Mouse (Mus musculus) embryonic fibroblast, embryonic 13.5 days (primary cell): ENCODE results near the gene Cadm2. TPM values are rescaled to one million over a fixed set of nuclear protein-coding genes. Genes with fewer than 3 reads are reported as not detected.

Experiments
- H3K27ac ChIP-seq: 2 replicates; pipeline ENCODE4 v1.5.1; 2012; ENCODE audit warnings: low read length, control low read depth, inconsistent platforms; ENCODE audit not compliant: insufficient read depth
- H3K4me1 ChIP-seq: 2 replicates; pipeline ENCODE4 v1.6.1; 2011; ENCODE audit warnings: low read length; ENCODE audit not compliant: control insufficient read depth, insufficient read depth
- H3K4me3 ChIP-seq: 2 replicates; pipeline ENCODE4 v1.5.1; 2011; ENCODE audit warnings: mild to moderate bottlenecking, control low read depth, low read length; ENCODE audit not compliant: insufficient read depth
- CTCF ChIP-seq: IDR thresholded peaks from 2 replicates; pipeline ENCODE4 v1.5.1; 2011; ENCODE audit warnings: mild to moderate bottlenecking, control low read depth, low read length, moderate library complexity, borderline replicate concordance; ENCODE audit not compliant: insufficient read depth
- POLR2A ChIP-seq: IDR thresholded peaks from 2 replicates; pipeline ENCODE4 v1.6.1; 2011; ENCODE audit warnings: low read depth, mild to moderate bottlenecking, control low read depth, low read length, moderate library complexity
- polyA plus RNA-seq: library from polyadenylated mRNA; stranded (reverse); fragments of >200 nt; gene quantifications from 2 replicates; pipeline ENCODE4 v1.2.4, GENCODE M21; 2011; ENCODE audit warnings: low read depth; ENCODE audit not compliant: missing spikeins, insufficient read length

Cadm2 gene
- polyA plus RNA-seq, 1 experiment, result 3.6 TPM

DNA sequence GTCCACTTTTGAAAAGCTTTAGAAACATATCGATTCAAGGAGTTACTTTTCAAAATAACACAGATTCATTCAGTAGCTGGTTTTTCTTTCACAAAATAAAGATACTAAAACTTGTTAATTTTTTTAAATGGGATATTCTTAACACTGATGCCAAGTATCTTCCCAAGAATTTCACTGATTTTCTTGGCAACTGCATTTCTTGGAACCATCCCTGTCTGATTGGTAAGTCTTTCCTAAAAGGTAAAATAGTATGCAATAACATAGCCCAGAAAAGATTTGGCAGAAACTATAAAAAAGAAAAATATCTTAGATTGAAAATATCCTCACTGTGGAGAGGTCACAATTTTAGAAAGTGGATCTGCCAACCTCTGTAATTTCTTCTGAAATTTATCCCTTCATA lies 95.8 kb downstream of the Cadm2 start:
- no peaks in the 10 kb centered on the region for H3K4me1 ChIP-seq
- H3K27ac ChIP-seq, result no peak overlapping the region
- H3K4me3 ChIP-seq, result no peak overlapping the region
- TF ChIP-seq POLR2A, result no peak
- no peak for TF ChIP-seq CTCF

DNA sequence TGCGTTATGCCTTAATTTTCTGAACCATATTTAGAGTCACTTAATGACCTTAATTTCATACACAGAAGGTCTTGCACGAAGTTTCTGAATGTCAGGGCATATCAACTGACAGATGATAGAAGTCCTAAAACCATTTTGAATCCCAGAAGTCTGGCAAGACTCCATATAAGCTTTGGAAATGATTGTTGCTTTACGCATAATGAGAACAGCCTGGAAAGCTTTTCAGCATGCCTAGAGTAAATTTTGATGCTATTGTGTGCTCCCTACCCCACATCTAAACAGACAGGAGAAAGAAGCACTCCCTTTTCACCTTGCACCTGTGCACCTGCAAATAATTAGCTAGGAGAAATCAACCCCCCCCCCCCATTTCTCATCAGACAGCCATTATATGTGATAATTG lies 102.4 kb downstream of the Cadm2 start:
- no peak overlapping the region for H3K27ac ChIP-seq
- TF ChIP-seq POLR2A (no peak), CTCF (no peak)

DNA sequence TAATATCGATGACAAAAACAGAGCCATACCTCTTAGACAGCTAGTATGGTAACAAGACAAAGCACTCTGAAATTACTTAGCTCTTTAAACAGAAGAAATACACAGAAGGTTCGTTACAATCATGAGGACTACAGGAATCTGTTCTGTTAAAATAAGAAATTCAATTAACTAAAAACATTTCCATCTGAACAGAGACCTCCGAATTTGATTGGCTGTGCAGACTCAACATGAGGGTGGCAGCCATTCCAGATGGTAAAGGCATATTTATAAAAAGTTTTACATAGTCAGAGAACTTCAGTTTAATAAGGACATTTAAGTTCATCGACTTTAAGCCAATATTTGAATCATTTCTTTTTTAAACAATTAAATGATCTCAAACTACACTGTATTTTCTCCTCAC lies 105.2 kb downstream of the Cadm2 start:
- Histone ChIP-seq H3K4me3 (no peak overlapping the region), H3K4me1 (no peaks in the 10 kb centered on the region), H3K27ac (no peak overlapping the region)
- TF ChIP-seq POLR2A, result no peak
- no peak for TF ChIP-seq CTCF

More for the DNA sequence above, 102.4 kb downstream of the Cadm2 start:
- H3K4me3 ChIP-seq, result no peak overlapping the region
- no peaks in the 10 kb centered on the region for H3K4me1 ChIP-seq

DNA sequence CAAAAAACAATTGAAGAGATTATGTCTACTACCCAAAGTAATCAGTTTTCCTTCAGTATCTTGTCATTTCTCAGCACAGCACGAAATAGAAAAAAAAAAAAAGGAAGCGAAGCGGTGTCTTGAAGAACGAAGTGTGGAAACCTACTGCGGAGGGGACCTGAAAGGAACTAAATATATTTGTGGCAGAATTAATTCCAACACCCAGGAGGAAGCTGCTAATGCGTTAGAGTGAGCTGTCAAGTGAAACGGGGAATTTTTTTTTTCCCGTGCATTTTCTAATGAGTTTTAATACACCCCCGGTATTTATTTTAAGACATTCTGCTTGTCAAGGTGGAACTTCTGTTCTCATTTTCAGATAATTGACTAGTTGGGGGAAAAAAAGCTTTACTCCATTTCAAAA lies 111.6 kb downstream of the Cadm2 start:
- TF ChIP-seq POLR2A (no peak), CTCF (no peak)
- no peak overlapping the region for H3K27ac ChIP-seq
- H3K4me1 ChIP-seq, result no peaks in the 10 kb centered on the region
- no peak overlapping the region for H3K4me3 ChIP-seq

DNA sequence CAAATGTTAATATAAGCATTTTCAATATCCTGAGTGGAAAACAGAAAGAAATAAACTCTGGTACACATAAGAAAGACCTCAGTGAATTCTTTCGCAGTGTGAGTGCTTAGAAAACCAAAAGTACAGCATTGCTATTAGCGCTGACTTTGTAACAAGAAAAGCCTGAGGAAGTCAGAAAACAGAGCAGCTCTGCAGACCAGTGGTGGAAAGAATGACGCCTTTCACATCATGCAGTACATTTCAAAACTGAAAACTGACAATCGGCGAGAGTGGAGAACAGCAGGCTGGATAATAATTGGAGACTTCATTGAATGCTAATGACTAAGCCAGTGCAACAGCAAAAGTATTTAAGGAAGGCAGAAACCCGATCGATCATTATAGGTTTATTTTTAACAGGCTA lies 138.2 kb downstream of the Cadm2 start:
- no peak overlapping the region for H3K4me3 ChIP-seq
- no peak overlapping the region for H3K27ac ChIP-seq
- H3K4me1 ChIP-seq, result no peaks in the 10 kb centered on the region
- TF ChIP-seq CTCF (no peak), POLR2A (no peak)

DNA sequence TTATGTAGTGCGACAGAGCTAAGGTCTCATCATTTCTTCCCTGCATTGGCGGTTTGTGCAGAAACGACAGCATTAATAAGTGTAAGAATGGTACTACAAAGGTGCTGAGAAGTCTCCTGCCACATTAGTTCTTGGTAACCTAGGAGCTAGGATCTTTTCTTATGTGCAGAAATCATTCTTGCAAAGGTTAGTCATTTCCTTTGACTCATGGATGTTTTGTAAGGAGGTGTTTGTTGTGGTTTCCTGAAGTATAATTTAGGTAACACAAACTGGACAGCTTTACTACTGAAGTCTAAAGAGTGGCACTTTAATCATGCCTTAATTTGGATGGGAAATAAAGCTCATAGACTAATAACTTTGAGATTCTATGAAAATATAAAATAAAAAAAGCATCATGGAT lies 153.7 kb downstream of the Cadm2 start:
- H3K27ac ChIP-seq, result no peak overlapping the region
- TF ChIP-seq CTCF (no peak), POLR2A (no peak)
- H3K4me1 ChIP-seq, result no peaks in the 10 kb centered on the region

DNA sequence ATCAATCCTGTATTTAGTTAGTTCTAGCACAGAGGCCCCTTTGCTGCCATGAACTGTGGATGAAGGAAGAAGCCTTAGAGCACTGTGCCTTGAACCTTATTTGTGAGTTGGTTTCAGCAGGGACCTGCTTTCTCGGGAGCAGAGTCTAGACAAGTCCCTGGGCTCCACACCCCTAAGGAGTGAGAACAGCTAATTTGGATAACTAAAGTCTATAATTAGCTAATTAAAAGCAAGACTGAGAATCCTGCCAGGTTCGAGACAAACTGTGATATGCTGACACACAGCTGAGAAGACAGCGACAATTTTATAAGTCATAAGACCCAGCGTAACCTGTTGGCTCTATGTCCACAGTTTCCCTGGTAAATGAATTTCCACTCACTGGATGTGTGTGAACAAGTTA lies 184.4 kb downstream of the Cadm2 start:
- Histone ChIP-seq H3K4me1 (no peaks in the 10 kb centered on the region), H3K27ac (no peak overlapping the region), H3K4me3 (no peak overlapping the region)
- TF ChIP-seq POLR2A (no peak), CTCF (no peak)

More for the DNA sequence above, 153.7 kb downstream of the Cadm2 start:
- no peak overlapping the region for H3K4me3 ChIP-seq

DNA sequence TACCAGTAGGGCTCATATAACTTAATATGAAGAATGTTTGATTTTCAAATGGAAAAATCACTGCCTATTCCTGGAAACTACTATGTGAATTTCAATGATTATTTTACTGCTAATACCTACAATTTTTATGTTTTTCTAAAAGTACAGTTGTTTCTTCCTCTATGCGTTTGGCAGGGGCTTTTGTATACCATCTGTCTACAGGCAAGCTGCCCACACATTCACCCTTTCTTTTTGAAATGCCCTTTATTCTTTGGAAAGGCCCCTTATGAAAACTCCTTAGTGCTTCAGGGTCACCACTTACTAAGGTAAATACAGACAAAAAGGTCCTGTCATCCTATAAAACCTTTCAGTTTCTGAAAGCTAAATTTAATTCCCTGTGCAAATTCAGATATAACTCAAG lies 195.3 kb downstream of the Cadm2 start:
- TF ChIP-seq CTCF (no peak), POLR2A (no peak)
- no peak overlapping the region for H3K4me3 ChIP-seq
- H3K4me1 ChIP-seq, result no peaks in the 10 kb centered on the region
- no peak overlapping the region for H3K27ac ChIP-seq

DNA sequence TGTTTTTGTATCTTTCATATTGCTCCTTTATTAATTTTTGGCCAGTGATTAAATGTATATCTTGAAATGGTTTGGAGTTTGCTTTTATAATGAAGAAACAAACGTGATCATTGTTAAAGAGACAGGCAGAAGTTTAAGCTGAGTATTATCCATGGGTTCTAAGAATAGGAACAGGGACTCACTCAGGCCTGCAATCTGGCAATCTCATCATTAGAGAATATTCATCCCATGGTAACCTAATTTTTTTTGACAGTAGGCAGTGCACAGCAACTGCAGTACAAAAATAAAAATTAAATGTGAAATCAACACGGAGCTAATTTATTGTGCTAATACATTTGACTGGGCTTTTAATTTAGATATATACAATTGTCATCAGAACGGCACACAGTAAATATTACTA lies 209.8 kb downstream of the Cadm2 start:
- H3K4me3 ChIP-seq, result no peak overlapping the region
- no peak overlapping the region for H3K27ac ChIP-seq
- TF ChIP-seq CTCF (no peak), POLR2A (no peak)
- no peaks in the 10 kb centered on the region for H3K4me1 ChIP-seq

DNA sequence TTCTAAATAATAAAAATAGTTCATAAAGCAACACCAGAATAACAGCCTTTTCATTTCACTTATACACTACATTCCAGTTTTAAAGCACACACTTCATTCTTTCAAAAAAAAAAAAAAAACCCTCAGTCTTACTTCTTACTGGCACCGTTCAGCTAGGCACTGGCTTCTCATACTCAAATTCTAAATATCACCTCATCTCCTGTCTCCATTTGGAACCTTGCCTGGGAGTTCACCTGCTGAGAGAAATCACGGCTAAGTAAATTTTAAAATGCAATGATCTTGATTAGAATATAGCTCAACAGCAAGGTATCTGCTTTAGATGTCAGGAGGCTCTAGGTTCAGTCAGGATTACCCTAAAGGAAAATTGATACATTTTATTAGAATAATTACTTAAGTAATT lies 210.2 kb downstream of the Cadm2 start:
- Histone ChIP-seq H3K4me3 (no peak overlapping the region), H3K27ac (no peak overlapping the region), H3K4me1 (no peaks in the 10 kb centered on the region)
- TF ChIP-seq CTCF, result no peak
- no peak for TF ChIP-seq POLR2A

DNA sequence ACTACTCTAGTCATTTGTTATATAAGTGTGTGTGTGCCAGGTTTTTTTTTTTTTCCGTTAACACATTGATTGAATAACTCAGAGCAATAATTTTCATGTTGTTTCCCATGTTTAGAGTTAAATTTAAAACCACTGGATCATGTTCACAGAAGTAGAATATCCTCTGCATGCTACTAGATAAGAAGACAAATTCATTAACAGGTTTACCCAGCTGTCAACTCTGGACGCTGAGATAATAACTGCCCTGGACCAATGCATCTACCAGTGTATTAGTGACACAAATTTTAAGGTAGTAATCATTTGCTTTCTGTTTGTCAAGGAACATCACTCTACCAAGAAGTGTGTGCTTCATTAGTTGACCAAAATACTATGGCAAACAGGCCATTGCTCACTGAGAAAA lies 253.0 kb downstream of the Cadm2 start:
- Histone ChIP-seq H3K4me3 (no peak overlapping the region), H3K27ac (no peak overlapping the region), H3K4me1 (no peaks in the 10 kb centered on the region)
- no peak for TF ChIP-seq CTCF
- no peak for TF ChIP-seq POLR2A
